Mouse (Mus musculus) kidney, adult 18-20 months (tissue): ENCODE data around the gene Nrg4.
A peak's percentile ranks its signal among the peaks of the same experiment; 100 is the strongest.
"Not testable (repeated sequence)": the region's sequence is repeated elsewhere in the genome, so short reads cannot be mapped to it uniquely, and the experiment has no call there.

ENCODE experiments used
- DNase-seq: peaks from one replicate; pipeline ENCODE4 v3.0.0; 2021

Gene Nrg4

GRCm38 (mm10) chr9:55313619-55314261 lies 12.9 kb downstream of the Nrg4 start:
- DNase-seq = no peak

DNA sequence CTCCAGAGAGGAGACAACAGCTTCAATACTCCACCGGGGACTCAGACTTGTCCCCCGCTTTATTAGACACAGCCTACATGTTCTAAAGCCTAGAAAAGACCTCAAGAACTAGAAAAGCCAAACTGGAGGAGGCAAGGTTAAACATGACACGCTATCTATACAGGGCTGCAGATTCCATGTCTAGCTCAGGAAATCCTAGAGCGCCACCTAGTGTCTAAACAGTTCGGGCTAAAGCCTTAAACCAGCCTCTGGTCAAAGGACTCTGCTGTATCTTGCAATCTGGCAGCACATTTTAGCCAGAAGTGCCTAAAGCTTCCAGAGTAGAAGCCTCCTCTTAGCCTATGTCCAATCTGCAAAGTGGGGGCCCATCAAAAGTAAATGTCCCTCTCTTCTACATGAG lies 15.1 kb downstream of the Nrg4 start:
- peak; percentile 63 for DNase-seq

GRCm38 (mm10) chr9:55308455-55308854 lies 18.2 kb downstream of the Nrg4 start:
- DNase-seq = no peak

DNA sequence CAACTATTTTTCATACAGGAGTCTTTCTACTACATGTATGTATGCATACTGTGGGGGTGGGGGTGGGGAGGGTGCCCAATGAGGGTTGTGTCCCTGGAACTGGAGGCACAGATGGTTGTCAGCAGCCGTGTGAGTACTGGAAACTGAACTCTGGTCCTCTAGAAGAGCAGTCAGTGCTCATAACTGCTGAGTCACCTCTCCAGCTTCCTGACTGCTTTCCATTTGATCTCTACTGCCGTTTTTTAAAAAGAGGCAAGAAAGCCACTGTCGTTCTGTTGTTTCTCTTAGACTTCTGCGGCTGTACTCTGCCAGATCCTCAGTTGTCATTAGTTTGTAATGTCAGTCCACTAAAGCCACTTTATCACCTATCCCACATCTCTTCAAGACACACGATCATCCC lies 19.1 kb downstream of the Nrg4 start:
- DNase-seq = no peak

- no peak for DNase-seq
Observed at GRCm38 (mm10) chr9:55307066-55307465, 19.6 kb downstream of the Nrg4 start.

- DNase-seq = no peak
Observed at GRCm38 (mm10) chr9:55296221-55296620, 30.4 kb downstream of the Nrg4 start.

- DNase-seq = no peak
Observed at GRCm38 (mm10) chr9:55291966-55292365, 34.7 kb downstream of the Nrg4 start.

GRCm38 (mm10) chr9:55289475-55290198 lies 37.0 kb downstream of the Nrg4 start:
- DNase-seq = no peak

GRCm38 (mm10) chr9:55285197-55285596 lies 41.4 kb downstream of the Nrg4 start:
- no peak for DNase-seq

GRCm38 (mm10) chr9:55283516-55283915 lies 43.1 kb downstream of the Nrg4 start:
- peak; percentile 40 for DNase-seq

- no peak for DNase-seq
Observed at GRCm38 (mm10) chr9:55279114-55279825, 47.4 kb downstream of the Nrg4 start.

- DNase-seq = peak; percentile 78
Observed at GRCm38 (mm10) chr9:55277562-55277961, 49.1 kb downstream of the Nrg4 start.

DNA sequence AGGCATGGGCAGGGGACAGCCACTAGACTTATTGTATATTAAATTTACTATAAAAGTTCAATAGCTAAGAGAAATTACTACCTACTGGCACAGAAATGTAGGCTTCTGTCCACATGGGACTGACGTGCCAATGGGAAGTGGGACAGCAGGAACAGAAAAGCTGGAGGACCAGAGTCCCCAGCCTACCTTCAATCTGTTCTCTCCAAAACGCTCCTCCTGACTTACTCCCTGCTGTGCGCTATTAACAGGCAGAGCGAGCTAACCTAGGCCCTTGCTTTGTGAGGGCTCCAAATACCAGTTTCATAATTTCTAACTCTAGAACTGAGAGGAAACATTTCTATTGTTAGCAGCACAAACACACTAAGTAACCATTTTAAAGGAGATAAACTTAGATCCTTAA lies 52.7 kb downstream of the Nrg4 start:
- no peak for DNase-seq

DNA sequence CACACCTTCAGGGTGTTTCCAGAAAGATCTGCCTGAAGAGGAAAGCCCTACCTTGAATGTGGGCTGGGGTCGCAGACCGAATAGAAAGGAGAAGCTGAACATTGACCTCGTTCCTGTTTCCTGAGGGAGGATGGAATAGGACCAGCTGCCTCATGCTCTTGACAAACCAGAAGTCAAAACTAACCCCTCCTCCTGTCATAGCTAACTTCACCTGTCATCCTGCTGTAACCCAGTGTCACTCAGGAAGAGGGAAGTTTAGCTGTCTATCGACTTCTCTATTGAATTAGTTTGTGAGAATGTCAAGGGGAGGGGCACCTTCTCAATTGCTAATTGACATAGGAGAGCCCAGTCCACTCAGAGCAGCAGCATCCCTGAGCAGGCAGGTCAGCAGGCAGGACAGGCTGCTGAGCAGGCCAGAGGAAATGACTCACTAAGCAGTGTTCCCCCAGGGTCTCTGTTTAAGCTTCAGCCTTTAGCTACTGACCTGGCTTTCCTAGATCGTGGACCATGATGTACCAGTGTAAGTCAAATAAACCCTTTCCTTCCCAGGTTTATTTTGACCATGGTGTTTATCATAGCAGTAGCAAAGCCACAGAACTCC lies 54.6 kb downstream of the Nrg4 start:
- no peak for DNase-seq

GRCm38 (mm10) chr9:55264356-55265302 lies 62.0 kb downstream of the Nrg4 start:
- no peak for DNase-seq

- no peak for DNase-seq
Observed at GRCm38 (mm10) chr9:55259741-55260140, 66.9 kb downstream of the Nrg4 start.

- no peak for DNase-seq
Observed at GRCm38 (mm10) chr9:55257105-55257504, 69.5 kb downstream of the Nrg4 start.

DNA sequence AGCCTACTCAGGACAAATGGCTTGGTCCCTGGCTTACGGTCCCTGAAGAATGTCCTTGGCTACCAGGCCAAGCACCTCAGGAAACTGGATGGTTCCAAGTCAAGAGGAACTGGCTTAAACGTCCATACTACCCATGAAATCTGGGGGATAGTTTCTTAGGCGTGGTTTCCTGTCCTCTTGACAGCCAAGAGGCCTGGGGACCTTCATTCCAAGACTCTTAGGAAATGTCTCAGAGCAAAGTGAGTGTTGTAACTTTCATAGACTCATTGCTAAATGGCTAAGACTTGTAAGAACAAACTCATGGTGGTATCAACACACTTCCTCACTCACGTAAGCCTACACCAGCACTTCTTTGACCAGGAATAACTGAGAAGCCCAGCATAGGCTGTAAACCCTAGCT lies 71.0 kb downstream of the Nrg4 start:
- no peak for DNase-seq

DNA sequence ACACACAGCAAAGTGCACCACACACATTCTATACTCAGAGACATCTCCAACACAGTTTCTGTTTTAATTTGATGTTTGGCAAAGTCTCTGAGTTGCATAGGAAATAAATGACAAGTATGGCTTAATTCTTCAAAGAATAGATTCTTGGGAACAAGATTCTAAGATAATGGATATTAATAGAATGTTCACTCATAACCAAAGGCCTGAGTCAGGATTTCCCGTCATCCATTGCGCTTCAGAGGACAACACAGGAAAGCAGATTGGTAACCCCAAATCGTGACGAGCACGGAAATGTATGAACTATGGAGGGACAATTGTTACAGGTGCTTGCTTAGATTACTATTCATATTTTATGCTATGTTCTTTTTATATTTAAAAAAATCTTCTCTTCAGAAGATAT lies 71.6 kb downstream of the Nrg4 start:
- no peak for DNase-seq

DNA sequence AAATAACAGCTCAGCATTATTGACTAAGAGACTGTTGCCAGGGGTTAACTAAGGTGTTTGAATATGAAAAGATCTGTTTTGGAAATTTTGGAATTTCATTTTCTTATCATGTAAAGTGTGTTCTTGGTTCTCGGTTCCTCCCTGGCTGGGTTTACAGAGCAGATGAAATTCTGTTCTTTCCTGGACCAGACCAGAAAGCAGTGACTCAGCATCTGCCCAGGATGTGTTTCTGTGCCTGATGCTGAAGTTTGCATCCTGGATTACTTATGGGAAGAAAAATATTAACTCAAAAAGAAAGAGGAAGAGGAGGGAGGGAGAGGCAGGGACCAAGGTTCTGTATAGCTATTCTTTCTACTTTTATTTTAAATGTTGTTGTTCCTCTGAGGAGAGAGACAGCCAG lies 72.8 kb downstream of the Nrg4 start:
- no peak for DNase-seq

DNA sequence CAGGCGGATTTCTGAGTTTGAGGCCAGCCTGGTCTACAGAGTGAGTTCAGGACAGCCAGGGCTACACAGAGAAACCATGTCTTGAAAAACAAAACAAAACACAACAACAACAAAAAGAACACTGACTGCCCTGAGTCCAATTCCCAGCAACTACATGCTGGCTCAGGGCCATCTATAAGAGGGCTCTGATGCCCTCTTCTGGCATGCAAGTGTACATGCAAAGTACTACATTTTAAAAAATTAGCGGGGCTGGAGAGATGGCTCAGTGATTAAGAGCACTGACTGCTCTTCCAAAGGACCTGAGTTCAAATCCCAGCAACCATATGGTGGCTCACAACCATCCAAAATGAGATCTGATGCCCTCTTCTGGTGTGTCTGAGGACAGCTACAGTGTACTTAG lies 74.5 kb downstream of the Nrg4 start:
- DNase-seq = not testable (repeated sequence)

DNA sequence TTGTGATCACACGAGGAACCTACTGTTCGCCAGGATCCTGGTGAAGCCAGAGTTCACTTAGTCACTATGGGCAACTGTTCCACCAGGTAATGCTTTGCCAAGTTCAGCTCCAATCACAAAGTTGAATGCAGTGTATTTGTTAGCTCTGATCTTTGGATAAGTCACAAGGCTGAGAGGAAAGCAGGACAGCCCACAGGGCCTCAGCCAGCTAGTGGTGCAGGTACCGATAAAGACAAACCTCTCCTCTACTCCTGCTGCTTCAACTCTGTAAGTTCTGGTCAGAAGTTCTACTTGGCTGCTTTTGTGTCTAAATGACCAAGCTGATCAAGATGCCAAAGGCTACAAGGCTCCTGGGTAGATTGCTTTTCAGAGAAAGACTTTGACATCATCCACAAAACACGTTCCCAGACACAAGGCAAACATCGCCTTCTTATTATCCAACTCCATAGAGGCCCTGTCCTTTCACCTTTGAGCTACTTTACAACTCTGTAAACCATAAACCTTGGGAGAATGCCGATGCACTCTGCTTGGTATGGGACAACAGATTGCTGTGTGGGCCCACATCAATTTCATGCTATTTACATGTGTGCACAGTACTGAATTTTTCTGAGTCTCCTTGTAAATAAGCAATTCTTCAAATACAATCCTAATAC lies 75.9 kb downstream of the Nrg4 start:
- no peak for DNase-seq
